Mouse (Mus musculus) frontal cortex, postnatal 36 days (tissue): ENCODE measurements around the gene Hba-a2.
"Not testable (repeated sequence)": the region's sequence is repeated elsewhere in the genome, so short reads cannot be mapped to it uniquely, and the experiment has no call there.

Experiments used
- DNase-seq, 2 experiments: peaks; one replicate each; pipeline ENCODE4 v3.0.0; 2022; ENCODE audit warnings: low spot score in 2 of 2

Gene Hba-a2

DNA sequence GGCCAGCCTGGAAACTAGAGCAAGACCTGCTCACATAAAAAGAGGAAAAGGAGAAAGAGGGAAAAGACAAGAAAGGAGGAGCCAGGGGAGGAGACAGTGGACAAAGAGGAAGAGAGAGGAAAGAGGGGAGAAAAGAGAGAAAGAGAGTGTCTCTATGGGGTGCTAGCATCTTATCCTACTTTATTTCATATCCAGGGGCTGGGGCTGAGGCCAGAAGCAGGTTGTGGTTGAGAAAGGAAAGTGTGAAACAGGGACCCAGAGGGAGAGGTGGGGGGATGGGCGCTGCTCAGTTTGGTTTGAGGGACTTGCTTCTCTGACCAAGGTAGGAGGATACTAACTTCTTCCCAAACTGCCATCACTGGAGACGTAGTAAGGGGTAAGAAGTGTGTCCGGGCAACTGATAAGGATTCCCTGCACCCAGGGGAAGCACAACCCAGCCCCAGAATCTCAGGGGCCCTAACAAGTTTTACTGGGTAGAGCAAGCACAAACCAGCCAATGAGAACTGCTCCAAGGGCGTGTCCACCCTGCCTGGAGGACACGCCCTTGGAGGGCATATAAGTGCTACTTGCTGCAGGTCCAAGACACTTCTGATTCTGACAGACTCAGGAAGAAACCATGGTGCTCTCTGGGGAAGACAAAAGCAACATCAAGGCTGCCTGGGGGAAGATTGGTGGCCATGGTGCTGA is 13.1 kb upstream of the Hba-a2 start, which contains the start of gene Hba-a1:
Hba-a1 (plus strand) TSS at position 421 of the 687 bp plus-strand sequence.
- DNase-seq: not testable (repeated sequence)

DNA sequence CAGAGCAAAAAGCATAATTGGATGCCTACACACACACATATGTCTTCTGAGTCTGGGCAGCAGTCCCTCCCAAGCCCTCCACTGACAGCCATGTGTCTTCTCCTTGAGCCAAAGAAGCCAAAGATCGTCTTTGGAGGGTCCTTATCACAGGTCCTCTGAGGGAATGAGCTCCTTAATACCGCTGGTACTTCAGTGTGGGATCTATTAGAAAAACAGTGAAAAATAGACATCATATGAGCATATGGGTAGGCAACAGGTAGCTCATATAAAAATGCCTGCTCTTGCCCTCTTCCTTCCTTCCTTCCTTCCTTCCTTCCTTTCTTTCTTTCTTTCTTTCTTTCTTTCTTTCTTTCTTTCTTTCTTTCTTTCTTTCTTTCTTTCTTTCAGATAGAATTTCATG is 11.7 kb upstream of the Hba-a2 start:
- DNase-seq: not testable (repeated sequence)

DNA sequence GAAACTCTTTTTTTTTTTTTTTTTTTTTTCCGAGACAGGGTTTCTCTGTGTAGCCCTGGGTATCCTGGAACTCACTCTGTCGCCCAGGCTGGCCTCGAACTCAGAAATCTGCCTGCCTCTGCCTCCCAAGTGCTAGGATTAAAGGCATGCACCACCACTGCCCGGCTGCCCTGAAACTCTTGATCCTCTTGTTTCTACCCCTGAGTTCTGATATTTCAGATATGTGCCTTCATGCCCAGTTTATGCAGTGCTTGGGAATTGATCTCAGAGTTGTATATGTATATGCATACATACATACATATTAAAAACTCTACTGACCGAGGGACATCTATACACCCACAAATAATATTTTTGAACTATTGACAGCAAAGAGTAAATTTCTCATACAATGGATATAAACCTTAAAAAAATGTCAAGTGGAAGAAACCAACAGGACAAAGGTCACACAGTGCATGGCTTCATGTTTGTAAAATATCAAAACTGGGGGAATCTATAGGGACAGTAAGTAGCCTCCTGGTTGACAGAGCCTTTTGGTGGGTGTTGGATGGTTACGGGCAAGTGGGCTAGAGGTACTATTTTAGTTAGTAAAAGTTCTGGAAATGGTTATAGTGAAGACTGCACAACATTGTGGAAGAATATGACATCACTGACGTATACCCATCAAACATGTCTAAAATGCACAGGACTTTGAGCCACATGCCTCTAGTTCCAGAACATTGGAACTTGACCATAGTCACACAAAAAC is 11.1 kb upstream of the Hba-a2 start:
- DNase-seq: no peak

DNA sequence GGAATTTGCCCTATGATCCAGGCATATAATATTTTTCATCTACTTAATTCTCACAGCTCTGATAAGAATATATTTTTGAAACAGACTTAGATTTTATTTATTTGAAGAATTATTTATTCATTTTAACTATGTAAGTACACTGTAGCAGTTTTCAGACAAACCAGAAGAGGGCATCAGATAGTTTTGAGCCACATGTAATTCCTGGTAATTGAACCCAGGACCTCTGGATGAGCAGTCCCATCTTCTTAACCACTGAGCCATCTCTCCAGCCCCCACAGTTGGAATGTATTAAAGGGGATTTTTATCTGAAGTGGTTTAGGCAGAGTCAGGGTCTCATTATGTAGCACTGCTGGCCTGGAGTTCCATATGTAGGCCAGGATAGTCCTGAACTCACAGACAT is 10.4 kb upstream of the Hba-a2 start:
- DNase-seq: not testable (repeated sequence)

DNA sequence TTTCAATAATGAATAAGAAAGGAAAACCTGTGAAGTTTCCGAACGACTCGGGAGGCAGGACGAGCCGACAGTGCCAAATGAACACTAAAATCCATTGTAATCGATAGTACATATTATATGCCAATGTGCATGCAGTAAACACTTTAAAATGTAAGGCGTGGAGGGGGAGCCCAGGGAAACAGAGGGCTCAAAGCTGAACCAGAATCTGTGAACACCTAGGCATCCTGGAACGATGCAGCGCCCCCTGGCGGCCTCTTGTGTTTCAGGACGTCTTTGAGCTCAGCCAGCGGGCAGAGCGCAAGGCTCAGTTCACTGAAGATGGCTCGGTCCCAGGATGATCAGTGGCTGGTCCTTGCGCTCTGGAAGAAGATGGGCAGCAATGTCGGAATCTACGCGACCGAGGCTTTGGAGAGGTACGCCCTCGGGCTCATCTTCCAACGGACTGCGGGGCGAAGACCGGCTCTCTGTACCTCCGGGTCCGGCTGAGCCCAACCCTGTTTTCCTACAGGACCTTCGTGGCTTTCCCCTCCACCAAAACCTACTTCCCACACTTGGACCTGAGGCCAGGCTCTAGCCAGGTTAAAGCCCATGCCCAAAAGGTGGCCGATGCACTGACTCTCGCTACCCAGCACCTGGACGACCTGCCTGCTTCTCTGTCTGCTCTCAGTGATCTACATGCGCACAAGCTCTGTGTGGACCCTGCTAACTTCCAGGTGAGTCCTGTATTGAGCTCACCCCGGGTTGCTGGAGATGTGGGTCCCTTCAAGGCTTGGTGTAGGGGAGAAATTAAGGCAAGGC is 9.4 kb upstream of the Hba-a2 start, which contains the start of gene Hbq1b:
Hbq1b (plus strand) TSS at position 271 of the 798 bp plus-strand sequence.
- DNase-seq: peak; percentile 74 to 87

DNA sequence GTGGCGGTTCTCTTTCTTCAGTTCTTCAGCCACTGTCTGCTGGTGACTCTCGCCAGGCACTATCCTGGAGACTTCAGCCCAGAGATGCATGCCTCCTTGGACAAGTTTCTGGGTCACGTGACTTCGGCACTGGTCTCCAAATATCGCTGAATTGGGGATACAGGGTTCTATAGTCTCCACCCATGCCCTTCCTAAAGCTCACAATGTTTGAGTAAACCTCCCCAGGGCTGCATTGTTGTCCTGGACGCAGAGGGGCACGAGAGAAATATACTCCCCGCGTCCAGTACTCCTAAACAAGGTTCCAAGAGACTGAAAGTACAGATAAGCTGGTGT is 8.8 kb upstream of the Hba-a2 start:
- no peak for DNase-seq

DNA sequence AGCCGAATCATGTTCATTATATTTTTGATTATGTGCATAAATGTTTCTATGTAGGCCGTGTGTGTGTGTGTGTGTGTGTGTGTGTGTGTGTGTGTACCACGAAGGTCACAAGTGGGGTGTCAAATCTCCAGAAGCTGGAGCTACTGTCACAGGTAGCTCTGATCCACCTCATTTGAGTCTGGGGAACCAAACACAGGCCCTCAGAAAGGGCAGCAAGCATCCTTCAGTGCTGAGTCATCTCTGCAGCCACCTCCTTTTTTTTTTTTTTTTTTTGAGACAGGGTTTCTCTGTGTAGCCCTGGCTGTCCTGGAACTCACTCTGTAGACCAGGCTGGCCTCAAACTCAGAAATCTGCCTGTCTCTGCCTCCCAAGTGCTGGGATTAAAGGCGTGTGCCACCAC is 3.5 kb upstream of the Hba-a2 start:
- DNase-seq: not testable (repeated sequence)

DNA sequence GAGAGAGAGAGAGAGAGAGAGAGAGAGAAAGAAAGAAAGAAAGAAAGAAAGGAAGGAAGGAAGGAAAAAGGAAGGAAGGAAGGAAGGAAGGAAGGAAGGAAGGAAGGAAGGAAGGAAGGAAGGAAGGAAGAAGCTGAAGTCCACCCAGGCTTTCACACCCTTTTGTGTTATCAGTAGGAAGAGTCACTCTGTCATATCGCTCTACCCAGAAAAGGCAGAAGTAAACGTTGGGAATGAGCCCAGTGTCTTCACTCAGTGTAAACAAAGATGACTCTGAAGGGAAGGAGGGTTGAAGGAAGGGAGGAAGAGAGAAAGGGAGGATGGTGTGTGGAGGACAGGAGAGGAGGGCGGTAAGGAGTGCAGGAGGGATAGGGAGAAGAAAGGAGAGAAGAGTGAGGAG is 2.8 kb upstream of the Hba-a2 start:
- not testable (repeated sequence) for DNase-seq

DNA sequence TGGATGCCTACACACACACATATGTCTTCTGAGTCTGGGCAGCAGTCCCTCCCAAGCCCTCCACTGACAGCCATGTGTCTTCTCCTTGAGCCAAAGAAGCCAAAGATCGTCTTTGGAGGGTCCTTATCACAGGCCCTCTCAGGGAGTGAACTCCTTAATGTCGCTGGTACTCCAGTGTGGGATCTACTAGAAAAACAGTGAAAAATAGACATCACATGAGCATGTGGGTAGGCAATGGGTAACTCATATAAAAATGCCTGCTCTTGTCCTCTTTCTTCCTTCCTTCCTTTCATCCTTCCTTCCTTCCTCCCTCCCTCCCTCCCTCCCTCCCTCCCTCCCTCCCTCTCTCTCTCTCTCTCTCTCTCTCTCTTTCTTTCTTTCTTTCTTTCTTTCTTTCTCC is 1.1 kb downstream of the Hba-a2 start:
- DNase-seq: not testable (repeated sequence)

DNA sequence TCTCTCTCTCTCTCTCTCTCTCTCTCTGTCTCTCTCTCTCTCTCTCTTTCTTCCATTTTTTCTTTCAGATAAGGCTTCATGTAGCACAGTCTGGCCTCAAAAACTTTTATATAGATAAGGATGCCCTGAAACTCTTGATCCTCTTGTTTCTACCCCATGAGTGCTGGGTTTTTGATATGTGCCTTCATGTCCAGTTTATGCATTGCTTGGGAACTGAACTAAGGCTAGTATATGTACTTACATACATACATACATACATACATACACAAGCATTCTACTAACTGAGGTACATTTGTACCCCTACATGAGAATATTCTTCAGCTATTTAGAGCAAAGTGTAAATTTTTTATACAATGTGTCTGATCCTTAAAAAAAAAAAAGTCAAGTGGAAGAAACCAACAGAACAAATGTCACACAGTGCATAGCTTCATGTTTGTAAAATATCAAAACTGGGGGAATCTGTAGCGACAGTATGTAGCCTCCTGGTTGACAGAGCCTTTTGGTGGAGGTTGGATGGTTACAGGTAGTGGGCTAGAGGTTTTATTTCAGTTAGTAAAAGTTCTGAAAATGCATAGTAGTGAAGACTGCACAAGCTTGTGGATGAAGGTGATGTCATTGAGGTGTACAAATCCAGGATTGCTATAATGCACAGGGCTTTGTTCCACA is 1.7 kb downstream of the Hba-a2 start:
- no peak for DNase-seq

DNA sequence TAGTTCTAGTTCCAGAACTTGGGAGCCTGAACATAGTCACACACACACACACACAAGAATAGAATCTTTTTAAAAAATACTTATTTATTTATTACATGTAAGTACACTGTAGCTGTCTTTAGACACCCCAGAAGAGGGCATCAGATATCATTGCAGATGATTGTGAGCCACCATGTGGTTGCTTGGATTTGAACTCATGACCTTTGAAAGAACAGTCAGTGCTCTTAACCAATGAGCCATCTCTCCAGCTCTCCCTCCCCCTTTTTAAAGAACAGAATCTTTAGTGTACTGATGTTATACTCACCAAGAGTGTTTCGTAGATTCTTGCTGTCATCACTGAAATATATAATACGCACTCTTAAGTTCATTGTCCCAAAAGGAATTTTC is 2.2 kb downstream of the Hba-a2 start:
- no peak for DNase-seq

DNA sequence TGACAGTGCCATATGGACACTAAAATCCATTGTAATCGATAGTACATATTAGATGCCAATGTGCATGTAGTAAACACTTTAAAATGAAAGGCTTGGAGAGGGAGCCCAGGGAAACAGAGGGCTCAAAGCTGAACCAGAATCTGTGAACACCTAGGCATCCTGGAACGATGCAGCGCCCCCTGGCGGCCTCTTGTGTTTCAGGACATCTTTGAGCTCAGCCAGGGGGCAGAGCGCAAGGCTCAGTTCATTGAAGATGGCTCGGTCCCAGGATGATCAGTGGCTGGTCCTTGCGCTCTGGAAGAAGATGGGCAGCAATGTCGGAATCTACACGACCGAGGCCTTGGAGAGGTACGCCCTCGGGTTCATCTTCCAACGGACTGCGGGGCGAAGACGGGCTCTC is 3.6 kb downstream of the Hba-a2 start, which contains the start of gene Hbq1a:
Hbq1a (plus strand) TSS at position 205 of the 400 bp plus-strand sequence.
- peak; percentile 58 to 67 for DNase-seq

DNA sequence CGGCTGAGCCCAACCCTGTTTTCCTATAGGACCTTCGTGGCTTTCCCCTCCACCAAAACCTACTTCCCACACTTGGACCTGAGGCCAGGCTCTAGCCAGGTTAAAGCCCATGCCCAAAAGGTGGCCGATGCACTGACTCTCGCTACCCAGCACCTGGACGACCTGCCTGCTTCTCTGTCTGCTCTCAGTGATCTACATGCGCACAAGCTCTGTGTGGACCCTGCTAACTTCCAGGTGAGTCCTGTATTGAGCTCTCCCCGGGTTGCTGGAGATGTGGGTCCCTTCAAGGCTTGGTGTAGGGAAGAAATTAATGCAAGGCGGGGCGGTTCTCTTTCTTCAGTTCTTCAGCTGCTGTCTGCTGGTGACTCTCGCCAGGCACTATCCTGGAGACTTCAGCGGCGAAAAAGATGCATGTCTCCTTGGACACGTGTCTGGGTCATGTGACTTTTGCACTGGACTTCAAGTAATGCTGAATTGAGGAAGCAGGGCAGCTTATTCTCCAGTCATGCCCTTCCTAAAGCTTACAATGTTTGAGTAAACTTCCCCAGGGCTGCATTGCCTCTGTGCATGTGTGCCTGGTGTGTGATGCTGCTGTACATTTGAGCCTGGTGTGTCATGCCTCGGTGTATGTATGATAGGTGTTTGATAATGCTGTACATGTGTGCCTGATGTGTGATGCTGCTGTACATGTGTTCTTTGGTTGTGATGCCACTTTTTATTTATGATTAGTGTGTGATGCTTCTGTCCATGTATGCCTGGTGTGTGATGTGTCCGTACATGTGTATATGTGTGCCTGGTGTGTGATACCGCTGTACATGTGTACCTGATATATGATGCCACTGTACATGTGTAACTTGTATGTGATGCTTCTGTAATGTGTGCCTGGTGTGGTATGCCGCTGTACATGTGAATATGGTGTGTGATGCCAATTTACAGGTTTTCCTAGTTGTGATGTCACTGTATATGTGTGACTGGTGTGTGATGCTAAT is 4.3 kb downstream of the Hba-a2 start:
- DNase-seq: no peak

DNA sequence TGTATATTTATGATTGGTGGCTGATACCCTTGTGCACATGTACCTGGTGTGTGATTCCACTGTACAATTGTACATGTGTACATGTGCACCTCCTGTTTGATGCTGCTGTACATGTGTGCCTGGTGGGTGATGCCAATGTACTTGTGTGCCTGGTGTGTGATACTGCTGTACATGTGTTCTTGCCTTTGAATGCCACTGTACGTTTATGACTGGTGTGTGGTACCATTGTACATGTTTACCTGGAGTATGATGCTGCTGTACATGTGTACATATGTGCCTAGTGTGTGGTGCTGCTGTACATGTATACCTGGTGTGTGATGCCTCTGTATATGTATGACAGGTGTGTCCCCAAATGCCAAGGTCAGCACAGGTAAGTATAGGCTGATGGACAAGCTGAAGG is 5.2 kb downstream of the Hba-a2 start:
- DNase-seq: no peak

DNA sequence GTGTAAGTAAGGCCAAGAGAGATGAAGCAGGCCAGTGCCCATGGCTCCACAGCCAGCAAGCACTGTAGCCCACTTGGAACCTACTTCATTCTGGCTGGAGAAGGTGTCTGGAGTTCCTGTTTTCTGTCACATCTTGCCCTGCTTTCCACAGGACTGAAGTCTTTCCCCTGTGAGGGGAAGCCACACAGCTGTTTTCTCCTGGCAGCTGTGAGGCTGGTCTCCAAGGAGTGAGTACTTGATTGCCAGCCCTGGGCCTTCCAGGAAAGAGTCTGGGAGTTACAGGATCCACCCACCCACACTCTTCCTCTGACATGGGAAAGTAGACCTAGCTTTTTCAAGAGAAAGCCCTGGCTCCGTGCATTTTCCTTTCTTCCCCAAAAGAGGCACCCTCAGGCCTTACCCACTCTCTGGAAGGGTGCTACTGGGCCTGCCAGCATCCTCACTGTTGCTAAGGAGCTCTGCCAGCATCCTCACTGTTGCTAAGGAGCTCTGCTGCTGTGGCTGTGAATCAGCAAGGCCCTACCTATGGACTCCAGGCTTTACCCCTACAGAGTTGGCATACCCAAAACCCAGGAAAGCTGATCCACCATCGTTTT is 6.6 kb downstream of the Hba-a2 start:
- DNase-seq: peak; percentile 36 to 59

DNA sequence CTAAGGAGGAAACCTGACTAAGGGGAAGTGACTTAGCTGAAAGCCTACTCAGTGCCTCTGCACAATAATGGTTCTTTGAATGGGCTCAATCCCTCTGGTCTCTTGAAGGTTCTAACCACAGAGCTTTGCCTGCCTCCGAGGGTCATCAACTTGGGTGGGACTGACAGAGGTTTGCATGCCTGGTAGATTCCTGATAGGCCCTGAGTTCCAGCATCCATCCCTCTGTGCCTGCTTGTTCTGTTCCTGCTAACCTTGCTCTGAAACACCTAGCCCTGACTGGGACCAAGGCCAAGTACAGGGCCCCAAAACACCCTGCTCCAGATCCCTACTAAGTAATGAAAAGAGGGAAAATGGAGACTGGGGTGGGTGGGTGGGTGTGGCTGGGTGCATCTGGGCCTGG is 7.2 kb downstream of the Hba-a2 start:
- DNase-seq: no peak

DNA sequence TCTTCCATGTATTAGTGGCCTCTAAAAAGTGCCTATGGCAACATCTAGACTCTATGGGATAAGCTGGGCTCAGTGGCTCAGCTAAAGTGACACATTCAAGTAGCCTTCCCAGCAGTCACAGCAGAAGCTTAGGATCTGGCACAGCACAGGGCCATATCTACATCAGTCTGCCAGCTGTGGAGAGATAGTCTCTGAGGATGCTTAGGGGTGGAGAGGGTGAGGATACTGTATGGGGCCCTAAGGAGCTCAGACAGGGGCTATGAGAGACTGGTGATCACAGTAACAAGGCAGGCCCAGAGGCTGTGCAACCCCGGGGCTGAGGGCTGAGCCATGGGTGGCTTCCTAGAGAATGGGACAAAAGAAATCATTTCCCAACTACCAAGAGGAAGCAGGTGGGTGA is 10.7 kb downstream of the Hba-a2 start:
- DNase-seq: no peak

DNA sequence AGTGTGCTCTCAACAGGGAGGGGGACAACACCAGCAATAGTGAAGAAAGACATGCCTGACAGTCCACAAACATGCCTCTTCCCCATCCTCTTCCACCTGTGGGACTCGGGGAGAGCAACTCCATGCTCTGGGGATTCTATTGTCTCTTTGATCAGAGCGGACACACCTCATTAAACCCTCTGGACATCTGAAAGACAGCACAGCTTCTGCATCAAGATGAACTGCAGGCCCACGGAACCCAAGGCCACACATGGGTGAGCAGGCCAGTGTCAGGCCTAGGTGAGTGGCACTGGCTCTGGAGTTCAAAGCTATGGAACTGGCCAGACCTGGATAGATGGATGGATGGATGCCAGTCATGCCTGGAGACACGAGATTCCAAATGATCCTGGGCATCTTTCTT is 13.2 kb downstream of the Hba-a2 start:
- no peak for DNase-seq

DNA sequence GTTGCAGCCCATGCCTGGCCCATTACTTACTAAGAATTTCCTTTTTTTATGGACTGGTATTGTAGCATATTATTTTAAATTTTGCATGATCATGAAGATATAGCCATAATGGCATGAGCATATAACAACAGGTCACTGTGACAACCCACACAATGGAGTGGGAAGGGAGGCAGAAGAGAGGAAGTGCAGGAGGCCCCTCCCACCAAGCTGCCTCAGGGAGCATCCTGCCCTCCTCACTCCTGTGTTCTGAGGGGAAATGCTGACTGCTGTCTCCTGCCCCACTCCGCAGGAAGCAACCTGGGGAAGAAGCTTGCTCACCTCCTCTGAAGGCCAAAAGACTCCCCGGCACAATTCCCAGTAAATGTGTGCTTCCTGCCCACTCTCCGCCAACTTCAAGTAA is 13.6 kb downstream of the Hba-a2 start:
- no peak for DNase-seq

DNA sequence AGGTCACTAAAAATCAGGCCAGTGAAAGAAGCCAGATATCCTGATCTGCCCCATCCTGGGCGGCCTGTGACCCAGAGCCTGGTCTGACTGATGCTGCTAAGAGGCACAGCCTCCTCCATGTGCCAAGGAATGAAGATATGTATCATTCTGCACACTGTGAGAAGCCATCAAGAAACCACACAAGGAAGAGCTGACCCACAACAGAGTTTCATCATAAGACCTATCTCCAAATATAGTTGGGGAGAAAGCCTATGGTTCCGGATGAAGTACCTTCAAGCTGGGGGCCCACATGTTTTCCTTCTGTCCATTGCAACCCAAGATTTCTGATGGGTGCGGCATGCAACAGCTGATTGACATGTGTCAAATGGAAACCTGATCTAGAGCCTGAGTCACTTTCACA is 19.7 kb downstream of the Hba-a2 start:
- no peak for DNase-seq
